In genomic region chr13:84757896-84758567, GRCm38 (mm10) we compare ENCODE assay signal across 8 mouse cellular contexts.
DNase-seq lines count a peak whose midpoint lies in the region; ATAC-seq and TF ChIP-seq lines count a peak whose summit lies in the region.
"Had no signal": no experiment of that assay in that cellular context is flagged by ENCODE, and none has a peak within 500 bp of the region (broad histone marks: within the 10 kb centered on the region; RNA-seq: fewer than 3 reads in every experiment).

No protein-coding gene starts in this region.

- no peak overlapping the region for H3K4me2 ChIP-seq in midbrain, embryonic 11.5 days
- H3K4me2 ChIP-seq in embryonic facial prominence, embryonic 14.5 days (ENCODE audit: low read depth, low read length), result 0 out of 2 replicates have a peak overlapping the region, but pooled peaks have one; percentile 32
- H3K4me2 ChIP-seq in hindbrain, postnatal 0 days (ENCODE audit: low read depth, low read length), result peak overlapping the region; percentile 43

- peak; percentile 80 for ATAC-seq in midbrain, embryonic 11.5 days (ENCODE audit: low FRiP score)
- ATAC-seq in embryonic facial prominence, embryonic 14.5 days (ENCODE audit: low read depth), result peak; percentile 33; the same call in 1 of the 2 replicates
- ATAC-seq in hindbrain, postnatal 0 days, result peak; percentile 71

- H3K4me1 ChIP-seq in midbrain, embryonic 11.5 days (ENCODE audit: control insufficient read depth, insufficient read depth, low read length), result peaks cover 3% of the 10 kb centered on the region; the same call in 1 of the 2 replicates
- peaks cover 7% of the 10 kb centered on the region for H3K4me1 ChIP-seq in midbrain, embryonic 10.5 days
- H3K4me1 ChIP-seq in embryonic facial prominence, embryonic 14.5 days (ENCODE audit: control insufficient read depth, insufficient read depth, low read length), result no peaks in the 10 kb centered on the region
- peaks cover 7% of the 10 kb centered on the region; the same call in 1 of the 2 replicates for H3K4me1 ChIP-seq in hindbrain, postnatal 0 days (ENCODE audit: insufficient read depth, low read length)

- peak; percentile 89 for DNase-seq in midbrain, embryonic 11.5 days (ENCODE audit: low spot score, missing footprints)
- no peak for DNase-seq in midbrain, embryonic 10.5 days (ENCODE audit: low spot score)
- DNase-seq in embryonic facial prominence, embryonic 14.5 days (ENCODE audit: low spot score), result no peak
- peak; percentile 38 for DNase-seq in hindbrain, postnatal 0 days (ENCODE audit: low spot score)
- DNase-seq in adrenal gland, adult (ENCODE audit: inconsistent age in 2 of 2, low spot score in 1 of 2), result no peak
- DNase-seq in lung, postnatal 14 days, result no peak
- DNase-seq in heart, postnatal 25 days (ENCODE audit: low spot score), result no peak

- no peak overlapping the region for H3K9ac ChIP-seq in midbrain, embryonic 11.5 days (ENCODE audit: low read length)
- no peak overlapping the region for H3K9ac ChIP-seq in embryonic facial prominence, embryonic 14.5 days (ENCODE audit: low read depth, low read length)
- peak overlapping the region; percentile 35; the same call in 1 of the 2 replicates for H3K9ac ChIP-seq in hindbrain, postnatal 0 days (replicated peaks; ENCODE audit: low read length)

- H3K4me3 ChIP-seq in midbrain, embryonic 11.5 days (ENCODE audit: low read depth, low read length), result no peak overlapping the region
- H3K4me3 ChIP-seq in midbrain, embryonic 10.5 days, result no peak overlapping the region
- no peak overlapping the region for H3K4me3 ChIP-seq in embryonic facial prominence, embryonic 14.5 days (ENCODE audit: low read depth, low read length)
- H3K4me3 ChIP-seq in hindbrain, postnatal 0 days (ENCODE audit: low read length), result peak overlapping the region; percentile 9; the same call in 1 of the 2 replicates

- no peak overlapping the region for H3K27ac ChIP-seq in midbrain, embryonic 11.5 days (ENCODE audit: low read depth, low read length)
- H3K27ac ChIP-seq in midbrain, embryonic 10.5 days (replicated peaks), result no peak overlapping the region; the same call in 1 of the 2 replicates
- no peak overlapping the region for H3K27ac ChIP-seq in embryonic facial prominence, embryonic 14.5 days (replicated peaks; ENCODE audit: low read depth, low read length)
- H3K27ac ChIP-seq in hindbrain, postnatal 0 days, result peak overlapping the region; percentile 78

- no peaks in the 10 kb centered on the region for H3K9me3 ChIP-seq in midbrain, embryonic 11.5 days (ENCODE audit: control insufficient read depth, low read length)
- no peaks in the 10 kb centered on the region for H3K9me3 ChIP-seq in midbrain, embryonic 10.5 days (replicated peaks)
- H3K9me3 ChIP-seq in embryonic facial prominence, embryonic 14.5 days (ENCODE audit: control insufficient read depth, low read length), result no peaks in the 10 kb centered on the region
- H3K9me3 ChIP-seq in hindbrain, postnatal 0 days (ENCODE audit: low read length), result no peaks in the 10 kb centered on the region
- H3K9me3 ChIP-seq: G1E had no signal

- WGBS in midbrain, embryonic 11.5 days, result 33% methylated on average over 10 of the region's 10 CpGs
- 45% methylated on average over 10 of the region's 10 CpGs for WGBS in midbrain, embryonic 10.5 days
- 37% methylated on average over 10 of the region's 10 CpGs for WGBS in embryonic facial prominence, embryonic 14.5 days
- WGBS in hindbrain, postnatal 0 days, result 19% methylated on average over 10 of the region's 10 CpGs

- no peaks in the 10 kb centered on the region for H3K36me3 ChIP-seq in midbrain, embryonic 11.5 days (ENCODE audit: control insufficient read depth, insufficient read depth, low read length)
- H3K36me3 ChIP-seq in midbrain, embryonic 10.5 days, result no peaks in the 10 kb centered on the region
- no peaks in the 10 kb centered on the region for H3K36me3 ChIP-seq in embryonic facial prominence, embryonic 14.5 days (ENCODE audit: control insufficient read depth, insufficient read depth, low read length)
- H3K36me3 ChIP-seq in hindbrain, postnatal 0 days (ENCODE audit: insufficient read depth, low read length), result no peaks in the 10 kb centered on the region
- H3K36me3 ChIP-seq: G1E had no signal

- no peaks in the 10 kb centered on the region for H3K27me3 ChIP-seq in midbrain, embryonic 11.5 days (ENCODE audit: control insufficient read depth, insufficient read depth, low read length)
- H3K27me3 ChIP-seq in midbrain, embryonic 10.5 days (ENCODE audit: low read depth, poor library complexity, severe bottlenecking), result peaks cover 24% of the 10 kb centered on the region
- 0 out of 2 replicates have a peak, but pooled peaks cover 5% of the 10 kb centered on the region for H3K27me3 ChIP-seq in embryonic facial prominence, embryonic 14.5 days (replicated peaks; ENCODE audit: control insufficient read depth, insufficient read depth, low read length)
- H3K27me3 ChIP-seq in hindbrain, postnatal 0 days (ENCODE audit: insufficient read depth, low read length), result no peaks in the 10 kb centered on the region

- no peak for TF ChIP-seq CTCF in hindbrain, postnatal 0 days (IDR thresholded peaks at IDR 0.05; ENCODE audit: low read depth)

- intact Hi-C loops in heart, postnatal 25 days (cut with DNase I), result loop anchor here (1.0 to 2.0 kb wide), 2 partner anchors 71 to 1043 kb away; no protein-coding TSS in a partner anchor

Comparison
In these comparisons a context has a peak if more than half of its experiments do, and no peak if none do; other contexts are left out.
1. DNase-seq: peak in midbrain, embryonic 11.5 days (single experiment) and hindbrain, postnatal 0 days (single experiment); none in midbrain, embryonic 10.5 days (single experiment), embryonic facial prominence, embryonic 14.5 days (single experiment), adrenal gland, adult (0 of 2), lung, postnatal 14 days (single experiment) and heart, postnatal 25 days (single experiment).
2. Peak in every context shown above with its lines, with median percentiles within 50 percentile points of each other: ATAC-seq.